Mouse (Mus musculus) embryonic fibroblast, embryonic 13.5 days (primary cell): ENCODE measurements around the gene Shroom3.

Experiments
- CTCF ChIP-seq: IDR thresholded peaks from 2 replicates; pipeline ENCODE4 v1.5.1; 2011; ENCODE audit warnings: mild to moderate bottlenecking, control low read depth, low read length, moderate library complexity, borderline replicate concordance; ENCODE audit not compliant: insufficient read depth
- POLR2A ChIP-seq: IDR thresholded peaks from 2 replicates; pipeline ENCODE4 v1.6.1; 2011; ENCODE audit warnings: low read depth, mild to moderate bottlenecking, control low read depth, low read length, moderate library complexity

GRCm38 (mm10) chr5:92953865-92954264 lies 270.6 kb downstream of the Shroom3 start:
- TF ChIP-seq CTCF (no peak), POLR2A (no peak)
